Mouse (Mus musculus) heart, adult 18-20 months (tissue): Measurements from ENCODE around the gene Cxcr2. TPM values are rescaled to one million over a fixed set of nuclear protein-coding genes. Genes with fewer than 3 reads are reported as not detected.

Experiments used
- DNase-seq, 2 experiments: peaks; one replicate each; pipeline ENCODE4 v3.0.0; 2021 to 2022; ENCODE audit warnings: mixed read lengths in 1 of 2
- microRNA-seq, 2 experiments: library from miRNA; unstranded; fragments of <30 nt; microRNA quantifications; one replicate each; pipeline ENCODE4 v1.2.0; 2022
- total RNA-seq, 2 experiments: library from RNA; stranded (reverse); gene quantifications; 2 replicates each; pipeline ENCODE4 v1.2.3; 2021

The Cxcr2 gene
- total RNA-seq, 2 experiments from 2014 or later = 0.44 TPM; not detected in 1

GRCm38 (mm10) chr1:74197726-74198470, 44.1 kb downstream of the Cxcr2 start:
- no peak for DNase-seq

DNA sequence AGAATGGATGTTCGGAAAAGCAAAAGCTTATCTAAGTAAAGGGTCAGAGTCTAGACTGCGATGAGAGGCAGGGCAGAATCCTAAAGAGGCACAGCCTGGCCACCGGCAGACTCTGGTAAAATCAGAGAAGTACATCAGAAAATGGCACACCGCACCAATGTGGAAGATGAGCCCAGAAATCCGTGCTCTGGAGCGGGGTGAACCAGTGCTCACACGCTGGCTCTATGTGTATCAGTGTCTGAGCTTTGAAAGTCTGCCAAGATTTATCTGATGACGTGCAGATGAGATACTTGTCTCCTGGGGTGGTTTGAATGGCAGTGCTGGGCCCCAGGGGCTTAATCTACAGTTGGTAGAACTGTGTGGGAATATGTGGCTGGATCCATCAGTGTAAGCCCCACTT, 45.3 kb downstream of the Cxcr2 start:
- DNase-seq = no peak

DNA sequence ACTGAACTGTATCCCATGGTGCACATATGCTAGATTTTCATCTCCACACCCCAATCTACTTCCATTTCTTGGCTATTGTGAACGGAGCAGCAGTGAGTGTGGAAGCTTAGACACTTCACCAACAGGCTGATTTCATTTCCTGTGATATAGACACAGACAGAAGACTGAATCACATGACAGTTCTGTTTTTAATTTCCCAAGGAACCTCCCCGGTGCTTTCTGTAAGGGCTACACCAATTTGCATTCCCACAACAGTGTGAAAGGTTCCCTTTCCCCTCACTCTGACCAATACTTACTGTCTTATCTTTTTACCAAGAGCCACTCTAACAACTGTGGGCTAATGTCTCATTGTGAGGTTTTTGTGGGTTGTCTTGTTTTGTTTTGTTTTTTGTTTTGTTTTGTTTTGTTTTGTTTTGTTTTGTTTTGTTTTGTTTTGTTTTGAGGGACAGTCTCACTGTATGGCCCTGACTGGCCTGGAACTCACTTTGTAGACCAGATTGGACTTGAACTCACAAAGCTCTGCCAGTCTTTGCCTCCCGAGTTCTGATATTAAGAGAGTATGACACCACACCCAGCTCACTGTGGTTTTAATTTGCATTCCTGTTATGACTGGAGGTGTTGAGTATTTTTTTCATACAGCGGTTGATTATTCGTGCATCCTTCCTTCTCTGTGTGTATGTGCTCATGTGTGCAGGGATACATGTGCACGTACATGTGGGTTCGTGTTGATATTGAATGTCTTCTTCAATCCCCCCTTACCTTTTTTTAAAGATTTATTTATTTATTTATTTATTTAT, 47.5 kb downstream of the Cxcr2 start:
- DNase-seq = no peak

DNA sequence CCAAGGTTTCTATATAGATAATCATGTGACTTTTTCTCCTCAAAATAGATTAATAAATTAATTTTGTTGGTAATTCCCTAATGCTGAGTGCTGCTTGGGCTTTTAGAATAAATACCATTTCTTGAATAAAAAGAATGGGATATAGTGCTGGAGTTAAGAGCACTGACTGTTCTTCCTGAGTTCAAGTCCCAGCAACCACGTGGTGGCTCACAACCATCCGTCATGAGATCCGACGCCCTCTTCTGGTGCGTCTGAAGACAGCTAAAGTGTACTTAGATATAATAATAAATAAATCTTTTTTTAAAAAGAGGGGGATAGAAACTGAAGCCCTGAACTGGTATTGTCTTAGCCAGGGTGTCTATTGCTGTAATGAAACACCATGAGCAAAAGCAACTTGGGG, 49.7 kb downstream of the Cxcr2 start:
- DNase-seq = no peak

- DNase-seq = peak; percentile 22 to 57
Observed at GRCm38 (mm10) chr1:74205881-74206280, 52.1 kb downstream of the Cxcr2 start.

GRCm38 (mm10) chr1:74206642-74207041, 52.9 kb downstream of the Cxcr2 start:
- DNase-seq = no peak

- no peak for DNase-seq
Observed at GRCm38 (mm10) chr1:74207906-74208305, 54.1 kb downstream of the Cxcr2 start.

DNA sequence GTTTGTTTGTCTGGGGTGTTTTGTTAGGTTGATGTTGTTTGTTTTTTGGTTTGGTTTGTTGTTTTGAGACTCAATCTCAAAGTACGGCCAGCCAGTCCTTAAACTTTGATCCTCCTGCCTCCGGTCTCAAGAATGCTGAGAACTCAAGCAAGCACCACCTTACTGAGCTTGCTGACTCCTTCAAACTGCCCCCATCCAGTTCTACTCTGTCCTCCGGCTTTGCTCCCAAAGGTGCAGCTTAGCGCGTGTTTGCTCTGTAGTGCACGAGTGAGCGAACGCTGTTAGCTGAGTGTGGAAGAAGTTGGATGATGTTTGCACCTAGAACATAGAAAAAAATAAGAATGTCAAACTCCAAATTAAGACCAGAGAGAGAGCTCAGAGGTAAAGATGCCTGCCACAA, 55.2 kb downstream of the Cxcr2 start:
- DNase-seq = no peak

Small RNA genes lying within 50 kb of the gene (microRNA-seq; reads per million reads assigned to microRNA genes)
- gene Mir1928 = 0 reads per million in 2 experiments

Other genes with a start within 250 kb of the Cxcr2 start
- 100 to 1,000 TPM; 636 to 666 TPM for gene Tns1, start 29.5 kb upstream of the Cxcr2 start, total RNA-seq
- under 1 TPM; 0.84 to 0.95 TPM for gene Rufy4, start 28.4 kb upstream of the Cxcr2 start, total RNA-seq
- gene Cxcr1, start 40.6 kb downstream of the Cxcr2 start, total RNA-seq = not detected
- 100 to 1,000 TPM; 141 to 153 TPM for gene Arpc2, start 82.1 kb downstream of the Cxcr2 start, total RNA-seq
- gene Gpbar1, start 124.6 kb downstream of the Cxcr2 start, total RNA-seq = not detected
- gene Aamp, start 130.7 kb downstream of the Cxcr2 start, total RNA-seq = 100 to 1,000 TPM in 1 of 2 experiments, 10 to 100 TPM in 1; 99.8 to 102 TPM
- gene Pnkd, start 130.9 kb downstream of the Cxcr2 start, total RNA-seq = 100 to 1,000 TPM; 138 to 151 TPM
- gene Tmbim1, start 151.6 kb downstream of the Cxcr2 start, total RNA-seq = 10 to 100 TPM; 40.2 to 46.3 TPM
- gene Catip, start 208.1 kb downstream of the Cxcr2 start, total RNA-seq = under 1 TPM in 1 of 2 experiments, not detected in 1; 0.44 TPM
- gene Slc11a1, start 221.2 kb downstream of the Cxcr2 start, total RNA-seq = 1 to 10 TPM; 5.3 to 5.4 TPM
- gene Ctdsp1, start 237.5 kb downstream of the Cxcr2 start, total RNA-seq = 100 to 1,000 TPM; 107 to 116 TPM